Mouse (Mus musculus): ENCODE results near the gene Aifm3. TPM values are rescaled to one million over a fixed set of nuclear protein-coding genes. Genes with fewer than 3 reads are reported as not detected.
A peak's percentile ranks its signal among the peaks of the same experiment; 100 is the strongest.
"Not testable (repeated sequence)": the region's sequence is repeated elsewhere in the genome, so short reads cannot be mapped to it uniquely, and the experiment has no call there.

Aifm3 gene
- total RNA-seq, 2 experiments from 2014 or later = 148 to 171 TPM

GRCm38 (mm10) chr16:17528276-17528675, 38.9 kb downstream of the Aifm3 start:
- no peak for TF ChIP-seq CTCF (IDR thresholded peaks at IDR 0.05)
- intact Hi-C loops (cut with DNase I) = no loop called here
- DNase-seq (ENCODE audit: extremely low spot score in 1 of 2, low spot score in 2 of 2) = no peak
- no peak overlapping the region for H3K27ac ChIP-seq
- H3K4me3 ChIP-seq = no peak overlapping the region

DNA sequence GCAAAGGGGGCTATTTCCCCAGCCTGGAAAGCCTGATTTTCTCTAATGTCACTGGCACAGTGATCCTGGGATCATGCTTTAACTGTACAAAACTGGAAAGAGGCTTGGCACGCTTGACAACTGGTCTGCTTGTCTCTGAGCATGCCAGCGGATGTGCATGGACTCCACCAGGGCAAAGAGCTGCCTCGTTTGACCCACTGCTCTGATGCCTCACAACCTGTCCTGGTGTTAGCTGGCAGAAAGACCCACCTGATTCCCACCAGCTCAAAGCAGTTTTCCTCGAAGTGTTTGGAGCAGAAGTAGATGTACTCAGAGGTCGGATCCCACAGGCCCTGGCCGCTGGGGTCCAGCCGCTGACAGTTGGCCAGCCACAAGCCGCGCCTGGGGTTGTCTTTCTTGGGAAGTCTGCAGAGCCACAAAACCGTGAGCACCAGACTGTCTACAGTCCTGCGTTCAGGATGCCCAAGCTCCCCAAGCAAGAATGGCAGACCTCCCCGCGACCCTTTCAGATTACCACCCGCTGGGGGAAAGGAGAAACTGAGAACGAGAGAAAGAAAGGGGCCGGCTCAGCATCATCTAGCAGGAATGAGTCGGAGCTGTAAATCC, 40.7 kb downstream of the Aifm3 start:
- Histone ChIP-seq H3K27ac (peak overlapping the region; percentile 95), H3K4me3 (peak overlapping the region; percentile 61)
- intact Hi-C loops (cut with DNase I) = loop anchor here (5.0 kb wide), 3 partner anchors 58 to 123 kb away; partner anchors contain the start of genes Crkl, Pi4ka and Snap29
- no peak for DNase-seq (ENCODE audit: extremely low spot score in 1 of 2, low spot score in 2 of 2)
- TF ChIP-seq CTCF (IDR thresholded peaks at IDR 0.05) = no peak

DNA sequence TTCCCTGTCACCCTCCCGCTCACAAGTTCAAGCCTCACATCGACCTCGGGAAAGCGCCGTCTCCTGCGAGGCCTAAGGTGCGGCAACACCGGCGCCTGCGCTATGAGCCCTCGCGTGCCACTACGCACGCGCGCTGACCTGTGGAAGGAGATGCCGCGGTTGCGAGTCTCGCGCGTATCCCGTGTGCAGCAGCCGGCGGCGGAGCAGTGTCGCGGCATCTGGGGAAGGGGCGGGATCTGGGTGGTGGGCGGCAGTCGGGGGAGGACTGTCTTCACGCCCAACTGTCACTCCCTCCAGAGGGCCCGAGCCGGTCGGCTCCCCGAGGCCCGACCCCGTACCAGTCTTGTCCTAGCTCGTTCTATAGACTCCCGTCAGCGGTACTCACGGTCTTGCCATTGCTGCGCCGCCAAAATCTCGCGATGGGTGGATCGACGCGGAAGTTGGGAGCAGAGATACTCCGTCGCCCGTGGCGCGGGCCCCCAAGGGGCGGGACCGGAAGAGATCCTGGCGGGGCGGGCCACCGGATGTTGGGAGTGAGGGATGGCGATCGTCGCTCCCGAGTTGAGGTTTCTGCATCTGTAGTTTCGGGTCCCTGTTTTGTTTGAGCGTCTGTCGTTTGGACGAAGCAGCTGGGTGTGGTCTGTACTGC, 41.4 kb downstream of the Aifm3 start, which contains the start of gene Thap7:
TSS of gene Thap7 (minus strand) at position 497 of the 649 bp plus-strand sequence.
- intact Hi-C loops (cut with DNase I) = loop anchor here (5.0 kb wide), 3 partner anchors 58 to 123 kb away; partner anchors contain the start of genes Crkl, Pi4ka and Snap29
- peak within 1 kb of the TSS; percentile 61 for H3K4me3 ChIP-seq
- DNase-seq (ENCODE audit: extremely low spot score in 1 of 2, low spot score in 2 of 2) = peak; percentile 93 to 95
- TF ChIP-seq CTCF (IDR thresholded peaks at IDR 0.05) = no peak
- peak within 1 kb of the TSS; percentile 95 for H3K27ac ChIP-seq

DNA sequence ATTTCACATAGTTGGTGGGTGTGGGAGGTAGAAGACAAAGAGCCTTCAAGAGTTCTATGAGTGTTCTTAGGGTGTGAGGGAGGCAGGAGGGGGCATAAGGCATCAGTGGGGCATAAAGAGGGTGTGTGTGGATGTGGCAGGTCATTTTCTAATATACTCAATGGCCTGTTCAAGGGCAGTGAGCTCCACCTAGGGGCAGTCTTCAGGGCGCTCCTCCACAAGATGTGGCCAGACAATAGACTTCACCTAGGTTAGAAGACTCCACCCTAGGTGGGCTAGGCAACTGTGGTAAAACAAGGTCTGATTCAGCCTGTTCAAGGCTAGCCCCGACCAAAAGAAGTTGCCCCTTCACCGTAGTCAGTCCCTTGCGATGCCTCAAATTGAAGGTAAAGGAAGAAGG, 42.9 kb downstream of the Aifm3 start:
- no peak overlapping the region for H3K4me3 ChIP-seq
- intact Hi-C loops (cut with DNase I) = loop anchor here (5.0 kb wide), 3 partner anchors 60 to 125 kb away; partner anchors contain the start of genes Crkl, Pi4ka and Snap29
- H3K27ac ChIP-seq = no peak overlapping the region
- peak; percentile 25 for TF ChIP-seq CTCF (IDR thresholded peaks at IDR 0.05)
- DNase-seq (ENCODE audit: extremely low spot score in 1 of 2, low spot score in 2 of 2) = no peak

DNA sequence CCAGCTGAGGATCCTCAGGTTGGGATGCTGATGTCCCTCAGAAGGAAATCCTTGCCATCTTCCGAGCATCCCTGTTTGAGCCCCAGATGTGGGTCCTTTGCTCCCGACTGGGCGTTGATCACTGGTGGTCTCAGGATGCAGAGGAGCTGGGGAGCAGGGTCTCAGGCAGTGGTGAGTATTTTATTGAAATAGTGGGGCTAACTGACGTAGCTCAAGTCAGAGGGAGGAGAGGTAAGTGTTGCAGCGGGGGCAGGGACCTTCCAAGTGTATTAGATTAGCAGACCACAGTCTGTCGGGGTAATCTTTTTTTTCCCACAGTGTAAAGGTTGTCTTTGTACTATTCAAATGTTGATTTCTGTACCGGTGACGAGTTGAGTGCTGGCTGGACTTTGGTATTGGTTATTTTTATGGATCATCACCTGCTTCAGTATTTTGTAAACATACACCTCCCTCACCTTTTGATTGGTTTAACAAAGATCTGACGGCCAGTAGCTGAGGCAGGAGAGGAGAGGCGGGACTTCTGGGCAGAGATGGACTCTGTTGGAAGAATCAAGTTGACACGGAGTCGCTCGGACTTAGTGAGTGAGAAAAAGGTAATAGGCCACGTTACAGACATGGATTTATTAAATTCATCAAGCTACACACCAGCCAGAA, 43.4 kb downstream of the Aifm3 start:
- no peak for DNase-seq (ENCODE audit: extremely low spot score in 1 of 2, low spot score in 2 of 2)
- H3K27ac ChIP-seq = no peak overlapping the region
- TF ChIP-seq CTCF (IDR thresholded peaks at IDR 0.05) = no peak
- H3K4me3 ChIP-seq = no peak overlapping the region
- intact Hi-C loops (cut with DNase I) = loop anchor here (5.0 kb wide), 3 partner anchors 61 to 126 kb away; partner anchors contain the start of genes Crkl, Pi4ka and Snap29

GRCm38 (mm10) chr16:17536584-17536983, 47.2 kb downstream of the Aifm3 start:
- intact Hi-C loops (cut with DNase I) = no loop called here
- Histone ChIP-seq H3K4me3 (no peak overlapping the region), H3K27ac (no peak overlapping the region)
- TF ChIP-seq CTCF (IDR thresholded peaks at IDR 0.05) = peak; percentile 29
- DNase-seq (ENCODE audit: extremely low spot score in 1 of 2, low spot score in 2 of 2) = no peak

GRCm38 (mm10) chr16:17542632-17543031, 53.2 kb downstream of the Aifm3 start:
- H3K4me3 ChIP-seq = no peak overlapping the region
- no peak for DNase-seq (ENCODE audit: extremely low spot score in 1 of 2, low spot score in 2 of 2)
- intact Hi-C loops (cut with DNase I) = no loop called here
- TF ChIP-seq CTCF (IDR thresholded peaks at IDR 0.05) = no peak
- H3K27ac ChIP-seq = peak overlapping the region; percentile 67

GRCm38 (mm10) chr16:17552837-17553236, 63.4 kb downstream of the Aifm3 start:
- Histone ChIP-seq H3K4me3 (no peak overlapping the region), H3K27ac (no peak overlapping the region)
- no peak for DNase-seq (ENCODE audit: extremely low spot score in 1 of 2, low spot score in 2 of 2)
- no peak for TF ChIP-seq CTCF (IDR thresholded peaks at IDR 0.05)
- intact Hi-C loops (cut with DNase I) = loop anchor here (10.0 kb wide), 1 partner anchor 262 kb away; no protein-coding TSS in a partner anchor

DNA sequence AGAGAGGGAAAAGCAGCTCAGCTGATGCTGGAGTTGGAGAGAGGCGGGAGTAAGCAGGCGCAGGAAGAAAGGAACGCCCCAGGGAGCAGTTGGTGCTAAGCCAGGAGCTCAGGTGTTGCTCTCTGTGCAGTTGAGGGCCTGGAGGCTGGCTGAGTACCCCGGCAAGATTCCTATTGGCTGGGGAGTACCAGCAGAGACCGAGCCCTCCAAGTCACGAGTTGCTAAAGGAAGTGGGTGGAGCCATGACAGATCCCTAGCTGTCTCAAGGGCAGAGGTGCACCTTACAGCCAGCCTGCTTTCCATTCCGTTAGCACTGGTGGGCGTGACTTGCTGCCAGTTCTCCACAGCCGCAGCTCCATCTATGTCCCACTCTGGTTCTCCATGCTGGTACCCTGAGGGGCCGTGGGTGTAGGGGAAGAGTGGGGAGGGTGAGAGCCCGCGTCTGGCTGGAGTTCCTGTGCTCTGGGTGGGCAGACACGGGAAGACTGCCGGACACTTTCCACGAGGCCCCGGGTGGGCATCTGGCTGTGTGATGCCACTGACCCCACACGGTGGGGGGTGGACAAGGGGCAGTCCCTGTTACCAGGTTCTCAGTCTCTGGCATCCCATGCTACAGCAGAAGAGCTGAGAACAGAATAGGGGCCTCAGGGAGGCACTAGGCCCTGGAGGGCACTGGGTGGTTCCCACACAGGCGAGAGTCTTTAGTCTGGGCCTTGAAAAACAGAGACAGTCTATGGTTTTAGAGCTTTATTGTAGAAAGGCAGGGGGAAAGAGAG, 64.7 kb downstream of the Aifm3 start:
- DNase-seq (ENCODE audit: extremely low spot score in 1 of 2, low spot score in 2 of 2) = no peak
- no peak overlapping the region for H3K4me3 ChIP-seq
- no peak overlapping the region for H3K27ac ChIP-seq
- no peak for TF ChIP-seq CTCF (IDR thresholded peaks at IDR 0.05)
- intact Hi-C loops (cut with DNase I) = loop anchor here (10.0 kb wide), 1 partner anchor 261 kb away; no protein-coding TSS in a partner anchor

- DNase-seq (ENCODE audit: extremely low spot score in 1 of 2, low spot score in 2 of 2); H3K27ac ChIP-seq; H3K4me3 ChIP-seq: not testable (repeated sequence)
- intact Hi-C loops (cut with DNase I) = loop anchor here (10.0 kb wide), 1 partner anchor 260 kb away; no protein-coding TSS in a partner anchor
These were observed 65.3 kb downstream of the Aifm3 start for GRCm38 (mm10) chr16:17554702-17555101.

GRCm38 (mm10) chr16:17556180-17556579, 66.8 kb downstream of the Aifm3 start:
- Histone ChIP-seq H3K4me3 (no peak overlapping the region), H3K27ac (no peak overlapping the region; the same call in 1 of the 2 replicates)
- DNase-seq (ENCODE audit: extremely low spot score in 1 of 2, low spot score in 2 of 2) = no peak
- intact Hi-C loops (cut with DNase I) = loop anchor here (10.0 kb wide), 1 partner anchor 259 kb away; no protein-coding TSS in a partner anchor
- TF ChIP-seq CTCF (IDR thresholded peaks at IDR 0.05) = no peak

Measured in left cerebral cortex, adult 2 months (tissue).